In the genomic region with DNA sequence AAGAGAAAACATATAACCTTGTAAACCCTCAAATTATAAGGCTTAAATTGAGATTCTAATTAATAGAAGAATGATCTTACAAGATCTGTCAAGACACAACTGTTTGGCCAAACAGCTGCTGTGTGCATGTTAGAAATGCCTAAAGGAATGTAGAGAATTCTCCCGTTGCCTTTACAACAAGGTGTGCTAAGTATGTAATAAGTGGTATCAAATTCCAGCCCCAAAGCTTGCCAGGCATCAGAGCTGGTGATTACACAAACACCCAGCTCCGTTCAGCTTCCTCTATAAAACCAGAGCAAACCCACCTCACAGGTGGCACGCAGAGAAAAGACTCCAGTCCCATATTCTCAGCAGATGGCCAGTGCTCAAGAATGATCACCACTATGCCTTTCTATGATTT, we compare ENCODE assay signal across 36 mouse cellular contexts. TPM values are rescaled to one million over a fixed set of nuclear protein-coding genes. Genes with fewer than 3 reads are reported as not detected.
A peak's percentile ranks its signal among the peaks of the same experiment; 100 is the strongest.
DNase-seq lines count a peak whose midpoint lies in the region; ATAC-seq and TF ChIP-seq lines count a peak whose summit lies in the region.
"Had no signal": no experiment of that assay in that cellular context is flagged by ENCODE, and none has a peak within 500 bp of the region (broad histone marks: within the 10 kb centered on the region; RNA-seq: fewer than 3 reads in every experiment).

No protein-coding gene starts in this region.

- intact Hi-C loops in heart, postnatal 14 days (cut with DNase I), result no loop called here

- WGBS in lung, embryonic 14.5 days, result 53% methylated on average over 3 of the region's 3 CpGs

- H3K4me1 ChIP-seq in lung, embryonic 14.5 days (ENCODE audit: insufficient read depth), result no peaks in the 10 kb centered on the region
- H3K4me1 ChIP-seq: hindbrain, embryonic 13.5 days had no signal

- no peak overlapping the region for H3K9ac ChIP-seq in lung, embryonic 14.5 days
- H3K9ac ChIP-seq: embryonic facial prominence, embryonic 15.5 days; forebrain, postnatal 0 days; hindbrain, embryonic 13.5 days had no signal

- no peak overlapping the region for H3K4me3 ChIP-seq in lung, embryonic 14.5 days (ENCODE audit: low read depth, low read length)
- H3K4me3 ChIP-seq: embryonic facial prominence, embryonic 15.5 days; hindbrain, embryonic 10.5 days; hindbrain, embryonic 13.5 days had no signal

- DNase-seq in lung, embryonic 14.5 days, result peak; percentile 37
- no peak for DNase-seq in lung, postnatal 4 days
- peak; percentile 21 for DNase-seq in lung, postnatal 10 days
- DNase-seq in lung, postnatal 36 days, result peak; percentile 69
- no peak for DNase-seq in heart, postnatal 14 days
- DNase-seq in liver, result no peak
- DNase-seq in layer of hippocampus, postnatal 25 days (ENCODE audit: extremely low spot score in 1 of 2, low spot score in 1 of 2), result no peak
- DNase-seq: adrenal gland, adult 2 months; adrenal gland, postnatal 14 days; cerebellum, adult 11 months; cerebellum, adult 8-10 months; cerebellum, postnatal 10 days; cerebellum, postnatal 36 days; embryo, embryonic 11 days; forebrain, postnatal 0 days; gastrocnemius, postnatal 10 days; gastrocnemius, postnatal 36 days; heart, adult 11 months; heart, postnatal 36 days had no signal

- no peak for TF ChIP-seq CTCF in lung, embryonic 14.5 days (IDR thresholded peaks at IDR 0.05; ENCODE audit: low read depth)

- H3K9me3 ChIP-seq in lung, embryonic 14.5 days (ENCODE audit: low read depth, low read length), result no peaks in the 10 kb centered on the region
- H3K9me3 ChIP-seq: embryonic facial prominence, embryonic 15.5 days; hindbrain, embryonic 13.5 days had no signal

- no peaks in the 10 kb centered on the region for H3K27me3 ChIP-seq in lung, embryonic 14.5 days (ENCODE audit: insufficient read depth, low read length)
- H3K27me3 ChIP-seq: embryonic facial prominence, embryonic 15.5 days; hindbrain, embryonic 13.5 days had no signal

- H3K4me2 ChIP-seq in lung, embryonic 14.5 days, result no peak overlapping the region
- H3K4me2 ChIP-seq: embryonic facial prominence, embryonic 15.5 days; heart, embryonic 11.5 days; hindbrain, embryonic 13.5 days had no signal

- H3K36me3 ChIP-seq in lung, embryonic 14.5 days (ENCODE audit: insufficient read depth), result no peaks in the 10 kb centered on the region
- H3K36me3 ChIP-seq: embryonic facial prominence, embryonic 15.5 days; hindbrain, embryonic 13.5 days had no signal

- no peak for ATAC-seq in lung, embryonic 14.5 days (ENCODE audit: insufficient read depth)
- 0 out of 2 replicates have a peak, but pooled peaks have one; percentile 25 for ATAC-seq in granulocyte monocyte progenitor cell, adult 5-6 weeks (replicated peaks; ENCODE audit: poor library complexity, severe bottlenecking)
- ATAC-seq: CD4-positive, CD25-positive, alpha-beta regulatory T cell, adult 4 months; forebrain, embryonic 14.5 days; forebrain, postnatal 0 days; hindbrain, embryonic 16.5 days had no signal

- no peak overlapping the region for H3K27ac ChIP-seq in lung, embryonic 14.5 days (ENCODE audit: low read depth)
- H3K27ac ChIP-seq: embryonic facial prominence, embryonic 15.5 days; hindbrain, embryonic 10.5 days; hindbrain, embryonic 13.5 days had no signal

RNA-seq across cellular contexts. Expression of a gene that starts 27.8 kb away (rescaled TPM):
- polyA plus RNA-seq in lung, embryonic 14.5 days (2014; fragmentation: Nextera tagmentation; extraction: Ambion mirVana), result not detected in 2 replicates
- total RNA-seq in granulocyte monocyte progenitor cell, adult 5-6 weeks (2014; fragmentation: Nextera tagmentation), result not detected in 2 replicates
- not detected in 2 replicates for total RNA-seq in granulocyte monocyte progenitor cell, adult 5-6 weeks (2017)
- not detected for total RNA-seq in heart, postnatal 14 days (2021)
- not detected for total RNA-seq in layer of hippocampus, postnatal 25 days (2021)
- total RNA-seq: adrenal gland, adult 2 months; adrenal gland, postnatal 14 days; adrenal gland, postnatal 4 days; forebrain, postnatal 0 days; gastrocnemius, postnatal 10 days; heart, adult 8-10 months; heart, postnatal 36 days; MEL had no signal
- polyA plus RNA-seq: adrenal gland, adult 2 months; C2C12; CD4-positive, CD25-positive, alpha-beta regulatory T cell, adult 4 months; cortical plate, adult 2 months; embryonic facial prominence, embryonic 11.5 days; embryonic facial prominence, embryonic 15.5 days; forebrain, embryonic 11.5 days; forebrain, embryonic 14.5 days; forebrain, postnatal 0 days; heart, embryonic 14.5 days; heart, postnatal 0 days; hindbrain, embryonic 13.5 days; hindbrain, embryonic 16.5 days had no signal

RNA-seq across cellular contexts. Expression of a gene that starts 33.9 kb away (rescaled TPM):
- polyA plus RNA-seq in lung, embryonic 14.5 days (2014; fragmentation: Nextera tagmentation; extraction: Ambion mirVana), result not detected in 2 replicates
- total RNA-seq in granulocyte monocyte progenitor cell, adult 5-6 weeks (2014; fragmentation: Nextera tagmentation), result not detected in 2 replicates
- total RNA-seq in granulocyte monocyte progenitor cell, adult 5-6 weeks (2017), result not detected in 2 replicates
- total RNA-seq in heart, postnatal 14 days (2021), result not detected
- total RNA-seq in layer of hippocampus, postnatal 25 days (2021), result not detected
- total RNA-seq: adrenal gland, adult 2 months; adrenal gland, postnatal 14 days; adrenal gland, postnatal 4 days; forebrain, postnatal 0 days; gastrocnemius, postnatal 10 days; gastrocnemius, postnatal 36 days; heart, adult 8-10 months; heart, postnatal 36 days had no signal
- polyA plus RNA-seq: adrenal gland, adult 2 months; C2C12; CD4-positive, CD25-positive, alpha-beta regulatory T cell, adult 4 months; cortical plate, adult 2 months; embryonic facial prominence, embryonic 11.5 days; embryonic facial prominence, embryonic 15.5 days; forebrain, embryonic 11.5 days; forebrain, embryonic 14.5 days; forebrain, postnatal 0 days; heart, embryonic 14.5 days; heart, postnatal 0 days; hindbrain, embryonic 10.5 days; hindbrain, embryonic 13.5 days; hindbrain, embryonic 16.5 days had no signal

RNA-seq across cellular contexts. Expression of a gene that starts 39.5 kb away (rescaled TPM):
- polyA plus RNA-seq in lung, embryonic 14.5 days (2014; fragmentation: Nextera tagmentation; extraction: Ambion mirVana), result not detected in 2 replicates
- total RNA-seq in granulocyte monocyte progenitor cell, adult 5-6 weeks (2014; fragmentation: Nextera tagmentation), result not detected in 2 replicates
- not detected in 2 replicates for total RNA-seq in granulocyte monocyte progenitor cell, adult 5-6 weeks (2017)
- not detected for total RNA-seq in heart, postnatal 14 days (2021)
- not detected for total RNA-seq in layer of hippocampus, postnatal 25 days (2021)
- total RNA-seq: adrenal gland, adult 2 months; adrenal gland, postnatal 14 days; adrenal gland, postnatal 4 days; forebrain, postnatal 0 days; gastrocnemius, postnatal 10 days; heart, adult 8-10 months; heart, postnatal 36 days; MEL had no signal
- polyA plus RNA-seq: adrenal gland, adult 2 months; CD4-positive, CD25-positive, alpha-beta regulatory T cell, adult 4 months; cortical plate, adult 2 months; embryonic facial prominence, embryonic 11.5 days; embryonic facial prominence, embryonic 15.5 days; forebrain, embryonic 11.5 days; forebrain, embryonic 14.5 days; forebrain, postnatal 0 days; heart, embryonic 14.5 days; heart, postnatal 0 days; hindbrain, embryonic 13.5 days; hindbrain, embryonic 16.5 days had no signal

RNA-seq across cellular contexts. Expression of a gene that starts 45.6 kb away (rescaled TPM):
- polyA plus RNA-seq in lung, embryonic 14.5 days (2014; fragmentation: Nextera tagmentation; extraction: Ambion mirVana), result 0.14 TPM in 1 of 2 replicates, not detected in the other
- total RNA-seq in granulocyte monocyte progenitor cell, adult 5-6 weeks (2014; fragmentation: Nextera tagmentation), result not detected in 2 replicates
- 0.47 TPM in 1 of 2 replicates, not detected in the other for total RNA-seq in granulocyte monocyte progenitor cell, adult 5-6 weeks (2017)
- total RNA-seq in heart, postnatal 14 days (2021), result not detected
- total RNA-seq in layer of hippocampus, postnatal 25 days (2021), result not detected
- total RNA-seq: adrenal gland, adult 2 months; adrenal gland, postnatal 14 days; forebrain, postnatal 0 days; gastrocnemius, postnatal 10 days; heart, adult 8-10 months; heart, postnatal 36 days had no signal
- polyA plus RNA-seq: adrenal gland, adult 2 months; CD4-positive, CD25-positive, alpha-beta regulatory T cell, adult 4 months; cortical plate, adult 2 months; forebrain, embryonic 14.5 days; forebrain, postnatal 0 days; heart, embryonic 14.5 days; hindbrain, embryonic 13.5 days; hindbrain, embryonic 16.5 days had no signal

RNA-seq across cellular contexts. Expression of a gene that starts 55.4 kb away (rescaled TPM):
- polyA plus RNA-seq in lung, embryonic 14.5 days (2014; fragmentation: Nextera tagmentation; extraction: Ambion mirVana), result not detected in 2 replicates
- total RNA-seq in granulocyte monocyte progenitor cell, adult 5-6 weeks (2014; fragmentation: Nextera tagmentation), result not detected in 2 replicates
- not detected in 2 replicates for total RNA-seq in granulocyte monocyte progenitor cell, adult 5-6 weeks (2017)
- under 1 TPM; 0.61 to 0.91 TPM for total RNA-seq in heart, postnatal 14 days (2021)
- not detected for total RNA-seq in layer of hippocampus, postnatal 25 days (2021)
- total RNA-seq: adrenal gland, adult 2 months; adrenal gland, postnatal 14 days; adrenal gland, postnatal 4 days; forebrain, postnatal 0 days; gastrocnemius, postnatal 36 days had no signal
- polyA plus RNA-seq: adrenal gland, adult 2 months; CD4-positive, CD25-positive, alpha-beta regulatory T cell, adult 4 months; cortical plate, adult 2 months; embryonic facial prominence, embryonic 15.5 days; forebrain, embryonic 14.5 days; forebrain, postnatal 0 days; heart, embryonic 14.5 days; hindbrain, embryonic 16.5 days had no signal

Comparison
In these comparisons a context has a peak if more than half of its experiments do, and no peak if none do; other contexts are left out.
1. DNase-seq: peak in lung, embryonic 14.5 days (single experiment), lung, postnatal 10 days (single experiment) and lung, postnatal 36 days (single experiment); none in lung, postnatal 4 days (0 of 2), heart, postnatal 14 days (0 of 2), liver (single experiment) and layer of hippocampus, postnatal 25 days (0 of 2).